Mouse (Mus musculus) gastrocnemius, postnatal 10 days (tissue): ENCODE data around the gene Cenpi. TPM values are rescaled to one million over a fixed set of nuclear protein-coding genes. Genes with fewer than 3 reads are reported as not detected.
A peak's percentile ranks its signal among the peaks of the same experiment; 100 is the strongest.
"Not testable (repeated sequence)": the region's sequence is repeated elsewhere in the genome, so short reads cannot be mapped to it uniquely, and the experiment has no call there.

Experiments used
- DNase-seq: peaks from one replicate; pipeline ENCODE4 v3.0.0; 2021; ENCODE audit warnings: mixed read lengths
- long read RNA-seq, 2 experiments: library from polyadenylated mRNA; stranded (forward); transcript quantifications; one replicate each; pipeline ENCODE4 v2.0.0; 2021
- total RNA-seq, 2 experiments: library from RNA; stranded (reverse); gene quantifications; 2 replicates each; pipeline ENCODE4 v1.2.3; 2021

Gene Cenpi
- 1 to 10 TPM; 2.3 to 3.2 TPM for total RNA-seq
- long read RNA-seq, experiment 1, transcript Cenpi-201 (23 exons, 3,227 nt): major isoform, 5 of 12 reads
- long read RNA-seq, experiment 1, partial matches to known transcripts: 2 of 12 reads
- long read RNA-seq, experiment 1, other reads (novel, unspliced or antisense): 3 of 12 reads
- long read RNA-seq, experiment 2, partial matches to known transcripts: 0 of 3 reads
- long read RNA-seq, experiment 2, other reads (novel, unspliced or antisense): 0 of 3 reads

GRCm38 (mm10) chrX:134307534-134308274, at the start of gene Cenpi:
Gene Cenpi (plus strand): TSS chrX:134308084.
- DNase-seq: peak; percentile 82

GRCm38 (mm10) chrX:134261191-134261590, 46.7 kb upstream of the Cenpi start:
- no peak for DNase-seq

DNA sequence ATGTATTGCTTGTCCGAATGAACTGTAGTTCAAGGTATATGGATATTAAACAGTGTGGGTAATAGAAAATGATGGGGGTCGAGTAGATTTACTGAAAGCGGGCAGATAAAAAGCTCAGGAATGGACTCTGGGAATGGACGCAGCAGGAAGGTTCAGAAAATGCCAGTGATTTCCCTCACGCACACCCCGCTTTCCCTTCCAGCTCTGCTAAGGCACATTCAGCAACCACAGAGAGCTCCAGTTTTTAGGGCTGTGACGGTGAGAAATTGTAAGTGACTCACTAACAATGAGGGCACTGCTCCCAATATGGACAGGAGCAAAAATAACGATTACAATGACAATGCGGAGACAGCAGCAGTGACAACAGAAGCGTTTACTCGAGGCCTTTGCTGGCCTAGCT, 45.8 kb upstream of the Cenpi start:
- DNase-seq: no peak

DNA sequence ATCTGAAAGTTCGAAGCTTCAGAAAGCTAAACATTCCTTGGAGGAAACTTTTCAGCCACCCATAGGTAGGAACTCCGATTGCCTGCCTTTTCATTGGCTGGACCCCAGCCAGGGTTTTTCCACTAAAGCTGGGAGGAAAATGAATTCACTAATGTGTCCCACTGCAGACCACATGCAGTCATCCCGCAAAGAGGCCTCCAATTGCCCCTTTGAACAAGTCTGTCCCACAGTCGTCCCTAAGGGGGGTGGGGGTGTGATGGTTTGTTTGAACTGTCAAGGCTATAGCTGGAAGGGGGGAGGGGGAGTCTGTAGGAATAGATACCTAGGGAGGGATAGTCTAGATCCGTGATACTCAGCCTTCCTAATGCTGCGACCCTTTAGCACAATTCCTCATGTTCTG, 32.2 kb upstream of the Cenpi start:
- DNase-seq: peak; percentile 6

- DNase-seq: peak; percentile 52
Measured at GRCm38 (mm10) chrX:134276275-134277160, 31.4 kb upstream of the Cenpi start, which contains the start of gene Trmt2b. Gene Trmt2b (minus strand): TSS chrX:134276984.

DNA sequence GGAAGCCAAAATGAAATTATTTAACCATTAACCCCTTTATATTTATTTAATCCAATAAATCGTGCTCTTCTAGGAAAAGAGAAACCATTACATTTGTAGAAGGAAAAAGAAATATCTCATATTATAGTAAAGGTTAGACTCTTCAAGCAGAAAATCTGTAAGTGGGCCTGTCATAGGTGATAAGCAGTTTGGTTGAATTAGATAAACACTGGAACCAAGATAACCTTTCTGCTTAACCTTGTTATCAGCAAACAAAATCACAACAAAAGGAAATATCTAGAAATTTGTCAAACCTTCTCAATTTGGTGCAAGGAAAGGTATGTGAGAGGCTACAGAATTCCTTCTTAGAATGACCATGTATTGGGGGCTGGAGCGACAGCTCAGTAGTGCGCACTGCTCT, 27.4 kb upstream of the Cenpi start:
- no peak for DNase-seq

DNA sequence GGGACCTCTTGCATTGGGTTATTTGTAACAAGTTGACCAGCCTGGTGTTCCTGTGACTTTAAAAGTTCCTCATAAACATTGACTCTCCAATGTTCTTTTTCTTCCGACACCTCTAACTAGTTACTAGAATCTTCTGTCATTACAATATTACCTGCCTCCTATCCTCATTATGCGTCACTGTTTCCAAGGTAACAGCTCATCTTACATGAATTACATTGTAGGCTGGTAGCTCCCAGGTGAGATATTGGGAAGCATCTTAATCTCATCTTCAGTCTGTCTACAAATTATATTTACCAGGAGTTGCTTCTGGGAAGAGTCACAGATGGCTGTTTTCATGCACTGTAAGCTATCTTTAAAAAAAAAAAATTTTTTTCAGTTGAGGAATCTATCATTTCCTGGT, 22.8 kb upstream of the Cenpi start:
- DNase-seq: no peak

GRCm38 (mm10) chrX:134285791-134286190, 22.1 kb upstream of the Cenpi start:
- DNase-seq: no peak

- no peak for DNase-seq
Measured at GRCm38 (mm10) chrX:134287305-134287704, 20.6 kb upstream of the Cenpi start.

DNA sequence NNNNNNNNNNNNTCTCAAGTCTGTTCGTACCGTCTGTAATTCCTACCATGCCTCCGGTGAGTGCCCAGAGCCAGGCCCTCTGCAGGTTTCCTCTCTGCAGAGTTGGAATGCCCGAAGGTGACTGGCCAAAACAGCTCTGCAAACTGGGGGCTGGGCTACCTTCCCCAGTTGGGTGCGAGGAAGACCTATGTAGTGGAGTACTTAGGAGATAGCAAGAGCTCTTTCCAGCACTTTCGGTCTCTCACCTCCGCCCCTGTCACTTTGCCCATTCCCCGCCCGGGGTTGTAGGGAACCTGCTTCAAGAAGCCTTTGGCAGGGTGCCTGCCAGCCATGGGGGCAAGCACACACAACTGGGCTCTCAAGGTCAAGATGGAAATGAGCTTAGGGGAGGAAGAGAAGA, 11.6 kb upstream of the Cenpi start:
- DNase-seq: no peak

- no peak for DNase-seq
Measured at GRCm38 (mm10) chrX:134296737-134297136, 11.1 kb upstream of the Cenpi start.

DNA sequence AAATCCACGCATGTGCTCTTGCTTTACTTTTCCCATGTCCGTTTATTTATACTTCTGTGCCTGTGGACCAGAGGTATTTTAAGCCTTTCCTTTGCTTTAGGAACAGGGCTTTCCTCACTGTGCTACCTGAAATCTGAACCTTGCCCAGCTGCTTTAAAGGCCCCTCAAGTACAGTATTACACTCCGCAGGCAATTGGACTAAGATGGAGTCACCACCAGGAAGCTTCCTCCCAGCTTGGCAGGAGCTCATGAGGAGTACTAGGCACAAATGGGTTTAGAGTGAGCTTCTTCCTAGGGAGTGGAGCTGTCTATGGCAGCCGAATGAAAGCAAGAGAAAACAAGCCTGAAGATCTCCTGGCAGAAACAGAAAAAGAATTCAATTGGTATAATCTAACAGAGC, 10.7 kb upstream of the Cenpi start:
- no peak for DNase-seq

GRCm38 (mm10) chrX:134300219-134300618, 7.7 kb upstream of the Cenpi start:
- no peak for DNase-seq

- no peak for DNase-seq
Measured at GRCm38 (mm10) chrX:134303287-134303686, 4.6 kb upstream of the Cenpi start.

- no peak for DNase-seq
Measured at GRCm38 (mm10) chrX:134308275-134308634, 371 bp downstream of the Cenpi start.

DNA sequence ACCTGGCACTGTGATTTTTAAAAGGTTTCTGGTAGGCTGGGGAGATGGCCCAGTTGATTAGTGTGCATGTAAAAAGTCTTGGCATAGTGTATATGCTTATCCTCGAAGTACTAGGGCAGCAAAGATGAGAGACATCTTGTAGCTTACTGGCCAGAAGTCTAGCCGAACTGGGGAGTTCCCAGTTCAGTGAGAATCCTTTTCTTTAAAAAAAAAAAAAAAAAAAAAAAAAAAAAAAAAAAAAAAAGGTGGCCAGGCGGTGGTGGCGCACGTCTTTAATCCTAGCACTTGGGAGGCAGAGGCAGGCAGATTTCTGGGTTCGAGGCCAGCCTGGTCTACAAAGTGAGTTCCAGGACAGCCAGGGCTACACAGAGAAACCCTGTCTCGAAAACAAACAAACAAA, 3.3 kb downstream of the Cenpi start:
- DNase-seq: not testable (repeated sequence)

GRCm38 (mm10) chrX:134319153-134319932, 11.5 kb downstream of the Cenpi start:
- peak; percentile 10 for DNase-seq

- DNase-seq: peak; percentile 14
Measured at GRCm38 (mm10) chrX:134333280-134333679, 25.4 kb downstream of the Cenpi start.

DNA sequence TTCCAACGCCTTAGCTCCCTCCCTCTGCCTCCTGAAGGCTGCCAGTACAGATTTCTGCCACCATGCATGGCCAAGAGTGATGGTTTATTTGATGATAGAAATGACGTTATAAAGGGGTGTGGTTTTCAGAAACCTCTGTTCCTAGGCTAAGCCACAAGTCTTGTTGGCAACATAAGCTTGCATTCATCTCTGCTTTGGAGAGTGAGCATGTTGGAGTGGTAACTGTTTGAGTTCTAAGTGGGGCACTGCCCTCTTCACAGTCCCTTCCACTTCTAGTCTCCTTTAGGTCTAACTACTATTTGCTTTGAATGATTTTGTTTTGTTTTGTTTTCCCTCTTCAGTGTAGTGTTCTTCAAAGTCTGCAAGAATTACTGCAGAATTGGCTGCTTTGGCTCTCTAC, 34.9 kb downstream of the Cenpi start:
- no peak for DNase-seq

DNA sequence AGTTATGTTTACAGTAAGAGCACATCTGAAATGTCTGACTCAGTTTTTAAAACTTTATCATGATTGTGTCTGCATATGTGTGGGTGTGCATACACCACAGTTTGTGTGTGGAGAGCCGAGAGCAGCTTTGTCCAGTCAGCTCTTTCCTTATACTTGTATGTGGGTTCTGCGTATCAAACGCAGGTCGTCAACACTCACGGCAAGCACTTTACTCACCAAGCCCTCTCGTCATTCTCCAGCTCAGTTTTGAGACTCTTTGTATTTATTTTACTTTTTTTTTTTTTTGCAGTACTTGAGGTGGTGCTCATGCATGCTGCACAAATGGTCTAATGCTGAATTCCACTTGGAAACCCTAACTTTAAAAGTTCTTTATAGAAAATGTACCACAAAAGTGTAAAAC, 42.3 kb downstream of the Cenpi start:
- no peak for DNase-seq

- no peak for DNase-seq
Measured at GRCm38 (mm10) chrX:134353848-134354247, 46.0 kb downstream of the Cenpi start.

DNA sequence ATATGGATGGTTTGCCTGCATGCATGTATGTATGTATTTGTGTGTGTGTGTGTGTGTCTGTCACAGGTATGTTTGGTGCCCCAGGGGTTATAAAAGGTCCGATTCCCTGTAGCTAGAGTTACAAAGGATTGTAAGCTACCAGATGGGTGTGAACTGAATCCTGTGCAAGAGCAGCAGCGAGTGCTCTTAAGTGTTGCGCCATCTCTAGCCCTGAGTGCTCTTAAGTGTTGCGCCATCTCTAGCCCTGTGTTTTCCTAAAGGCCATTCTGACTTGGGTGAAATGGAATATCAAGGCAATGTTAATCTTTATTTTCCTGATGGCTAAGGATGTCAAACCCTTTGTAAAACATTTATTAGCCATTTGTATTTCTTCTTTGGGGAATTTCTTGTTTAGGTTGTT, 51.5 kb downstream of the Cenpi start:
- no peak for DNase-seq
